Mouse (Mus musculus): ENCODE measurements around the gene Gm8947.
"Not testable (repeated sequence)": the region's sequence is repeated elsewhere in the genome, so short reads cannot be mapped to it uniquely, and the experiment has no call there.

Gm8947 gene

GRCm38 (mm10) chr1:151192075-151192474, at the start of gene Gm8947:
TSS of gene Gm8947 (plus strand) at chr1:151192376.
- DNase-seq: not testable (repeated sequence)

- no peak for DNase-seq
These were observed 47.6 kb upstream of the Gm8947 start for GRCm38 (mm10) chr1:151144471-151145146.

GRCm38 (mm10) chr1:151147801-151148200, 44.4 kb upstream of the Gm8947 start:
- DNase-seq: no peak

- DNase-seq: no peak
These were observed 42.0 kb upstream of the Gm8947 start for GRCm38 (mm10) chr1:151150211-151150610.

GRCm38 (mm10) chr1:151151089-151151488, 41.1 kb upstream of the Gm8947 start:
- no peak for DNase-seq

GRCm38 (mm10) chr1:151153056-151153652, 39.0 kb upstream of the Gm8947 start:
- no peak for DNase-seq

- not testable (repeated sequence) for DNase-seq
These were observed 38.0 kb upstream of the Gm8947 start for GRCm38 (mm10) chr1:151154131-151154530.

GRCm38 (mm10) chr1:151156129-151156528, 36.0 kb upstream of the Gm8947 start:
- DNase-seq: no peak

- DNase-seq: no peak
These were observed 35.2 kb upstream of the Gm8947 start for GRCm38 (mm10) chr1:151156777-151157632.

- no peak for DNase-seq
These were observed 34.0 kb upstream of the Gm8947 start for GRCm38 (mm10) chr1:151157963-151158856.

- DNase-seq: no peak
These were observed 33.2 kb upstream of the Gm8947 start for GRCm38 (mm10) chr1:151158857-151159510.

GRCm38 (mm10) chr1:151166031-151166430, 26.1 kb upstream of the Gm8947 start:
- DNase-seq: no peak

- peak; percentile 15 for DNase-seq
These were observed 24.7 kb upstream of the Gm8947 start for GRCm38 (mm10) chr1:151167297-151168047.

- DNase-seq: no peak
These were observed 23.5 kb upstream of the Gm8947 start for GRCm38 (mm10) chr1:151168637-151169036.

GRCm38 (mm10) chr1:151171572-151172461, 20.4 kb upstream of the Gm8947 start:
- no peak for DNase-seq

GRCm38 (mm10) chr1:151177030-151177936, 14.9 kb upstream of the Gm8947 start:
- DNase-seq: peak; percentile 14

- no peak for DNase-seq
These were observed 14.3 kb upstream of the Gm8947 start for GRCm38 (mm10) chr1:151177937-151178271.

- no peak for DNase-seq
These were observed 13.6 kb upstream of the Gm8947 start for GRCm38 (mm10) chr1:151178505-151179083.

GRCm38 (mm10) chr1:151180167-151180566, 12.0 kb upstream of the Gm8947 start:
- DNase-seq: no peak

Measured in layer of hippocampus, adult 9-11 months (tissue).